Mouse (Mus musculus) erythroblast, adult 5-6 weeks (primary cell): ENCODE data around the gene Dmkn. TPM values are rescaled to one million over a fixed set of nuclear protein-coding genes. Genes with fewer than 3 reads are reported as not detected.
"Not testable (repeated sequence)": the region's sequence is repeated elsewhere in the genome, so short reads cannot be mapped to it uniquely, and the experiment has no call there.

Source experiments
- ATAC-seq: replicated peaks from 2 replicates; pipeline ENCODE4 v1.8.0; 2016; ENCODE audit warnings: moderate number of reproducible peaks, mild to moderate bottlenecking, moderate TSS enrichment, inconsistent platforms; ENCODE audit not compliant: poor library complexity, low FRiP score, severe bottlenecking
- total RNA-seq, 2 experiments: library from RNA; stranded (forward) in 1 of 2; stranded (reverse) in 1 of 2; fragments of 150-400 nt in 1 of 2; fragments of 200-764, 138-1000 nt in 1 of 2; gene quantifications; 2 replicates each; pipeline versions ENCODE4 v1.2.3 to v1.2.4; 2015 to 2017; ENCODE audit warnings: low replicate concordance in 2 of 2

Gene Dmkn
- total RNA-seq, 2 experiments from 2014 or later, result 5.3 to 29.0 TPM

DNA sequence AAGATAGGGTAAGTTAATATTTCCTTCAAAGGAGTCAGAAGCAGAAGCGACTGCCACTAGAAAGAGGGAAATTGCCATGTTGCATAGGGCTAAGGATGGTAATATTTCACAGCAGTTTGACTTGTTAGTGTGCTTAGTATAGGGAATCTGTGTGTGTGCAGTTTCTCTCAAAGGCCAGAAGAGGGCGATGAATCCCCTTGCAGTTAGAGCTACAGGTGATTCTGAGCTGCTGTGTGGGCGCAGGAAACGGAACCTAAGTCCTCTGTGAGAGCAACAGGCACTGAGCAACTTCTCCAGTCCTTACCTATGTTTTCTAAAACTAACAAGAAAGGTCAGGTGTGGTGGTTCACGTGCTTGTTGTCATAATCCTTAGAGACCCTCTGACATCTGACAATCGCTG lies 46.8 kb downstream of the Dmkn start:
- ATAC-seq, result no peak

DNA sequence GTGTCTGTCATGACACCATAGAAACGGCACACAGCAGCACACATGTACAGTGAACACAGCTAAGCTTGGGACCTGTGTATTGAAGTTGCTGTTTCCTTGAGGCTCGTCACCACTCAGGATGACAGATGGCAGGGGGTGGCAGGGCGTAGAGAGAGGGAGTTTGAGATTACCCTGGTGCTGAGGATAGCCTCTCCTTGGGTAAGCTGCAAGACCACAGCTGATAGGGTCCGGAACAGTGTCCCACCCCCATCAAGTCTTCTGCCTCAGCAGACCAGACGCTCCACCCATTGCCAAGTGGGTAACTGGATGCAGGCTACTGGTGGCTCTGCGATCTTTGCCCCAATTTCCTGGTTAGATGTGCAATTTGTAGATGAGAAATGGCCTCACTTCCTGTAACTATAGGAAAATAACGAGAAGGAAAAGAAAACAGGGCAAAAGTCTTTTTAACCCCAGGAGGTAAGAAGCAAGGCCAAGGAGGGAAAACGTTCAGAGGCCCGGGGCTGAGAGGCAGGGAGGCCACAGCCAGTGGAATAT lies 48.3 kb downstream of the Dmkn start:
- no peak for ATAC-seq

DNA sequence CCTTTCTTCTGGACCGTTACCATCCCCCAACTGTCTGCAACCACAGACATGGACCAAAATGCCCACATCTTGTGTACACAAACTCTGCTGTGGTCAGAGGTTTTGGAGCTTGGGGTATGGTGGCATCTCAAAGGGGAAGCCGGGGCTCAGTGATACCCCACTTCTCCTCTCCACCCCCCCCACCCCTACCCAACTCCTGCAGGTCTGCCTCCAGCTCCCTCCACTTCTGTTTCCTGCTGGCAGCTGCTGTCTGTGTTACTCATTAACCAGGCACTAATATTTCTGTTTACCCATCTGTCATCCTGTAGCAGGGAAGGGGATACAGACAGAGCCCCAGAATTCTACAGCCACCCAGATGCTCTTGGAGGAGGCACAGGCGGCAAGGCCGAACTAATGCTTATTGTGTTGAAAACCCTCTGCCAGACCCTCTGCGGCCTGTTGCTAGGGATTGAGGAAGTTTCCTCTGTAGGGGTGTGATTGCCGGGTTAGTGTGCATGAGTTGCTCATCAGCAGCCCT lies 48.8 kb downstream of the Dmkn start:
- ATAC-seq, result no peak

DNA sequence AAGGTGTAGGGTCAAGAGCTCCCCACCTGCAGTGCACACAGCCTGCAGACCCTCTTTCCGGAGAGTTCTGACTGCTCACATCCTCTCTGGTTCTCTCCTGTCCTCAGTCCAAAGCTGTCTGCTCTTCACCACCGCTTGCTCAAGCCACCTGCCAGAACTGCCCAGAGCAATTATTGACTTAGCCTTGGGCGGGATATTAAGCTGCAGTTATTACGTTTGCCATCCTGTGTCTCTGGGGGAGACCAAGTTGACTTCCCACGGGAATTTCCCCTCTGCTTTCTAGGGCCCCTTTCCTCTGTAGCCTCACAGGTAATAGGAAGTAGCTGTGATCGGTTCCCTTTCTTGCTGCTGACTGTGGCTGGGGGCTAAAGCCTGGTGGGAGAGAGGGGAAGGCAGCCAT lies 56.6 kb downstream of the Dmkn start:
- ATAC-seq, result no peak

DNA sequence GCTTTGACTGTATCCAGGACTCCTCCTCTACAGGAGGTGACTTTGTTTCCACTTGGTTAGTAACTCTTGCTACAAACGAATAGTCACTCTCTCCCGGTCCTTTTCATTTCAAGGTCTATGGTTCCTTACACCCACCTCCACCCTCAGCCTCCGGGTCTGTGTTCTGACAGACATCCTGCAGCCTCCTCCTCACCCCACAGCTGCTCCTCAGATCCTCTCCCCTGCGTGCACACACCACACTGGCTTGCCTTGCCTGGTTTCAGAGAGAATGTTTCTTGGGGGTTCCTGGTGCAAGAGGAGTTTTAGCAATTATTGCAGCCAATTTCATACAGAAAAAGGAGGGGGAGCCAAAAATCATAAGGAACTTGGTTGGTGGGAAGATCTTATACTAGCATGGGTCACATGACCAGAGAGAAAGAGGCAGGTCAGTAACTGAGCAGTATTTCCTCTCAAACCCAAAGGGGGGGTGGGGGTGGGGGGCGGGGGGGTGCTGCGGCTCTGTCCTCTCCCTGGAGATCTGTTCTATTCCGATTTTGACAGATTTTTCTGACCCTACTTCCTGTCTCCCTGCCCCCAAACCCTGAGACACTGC lies 57.4 kb downstream of the Dmkn start:
- ATAC-seq, result no peak

DNA sequence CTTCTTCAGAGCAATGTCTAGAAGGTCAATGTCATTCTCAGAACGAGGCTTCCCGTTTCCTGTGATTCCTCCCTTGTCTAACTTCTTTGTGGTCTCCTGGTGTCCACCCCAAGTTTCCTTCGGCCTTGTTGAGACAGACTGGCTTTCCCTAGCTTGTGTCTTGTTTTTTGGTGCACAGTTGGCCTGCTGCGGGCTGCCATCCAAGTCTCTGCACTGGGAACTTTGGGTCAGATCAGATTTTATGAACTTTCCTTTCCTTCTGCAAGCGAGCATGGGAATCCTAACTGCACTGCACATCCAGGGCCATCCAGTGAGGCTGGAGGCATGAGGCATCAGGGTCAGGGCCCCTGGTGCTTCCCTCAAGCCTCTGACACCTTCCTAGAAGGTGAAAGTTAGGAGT lies 58.0 kb downstream of the Dmkn start:
- ATAC-seq, result no peak

DNA sequence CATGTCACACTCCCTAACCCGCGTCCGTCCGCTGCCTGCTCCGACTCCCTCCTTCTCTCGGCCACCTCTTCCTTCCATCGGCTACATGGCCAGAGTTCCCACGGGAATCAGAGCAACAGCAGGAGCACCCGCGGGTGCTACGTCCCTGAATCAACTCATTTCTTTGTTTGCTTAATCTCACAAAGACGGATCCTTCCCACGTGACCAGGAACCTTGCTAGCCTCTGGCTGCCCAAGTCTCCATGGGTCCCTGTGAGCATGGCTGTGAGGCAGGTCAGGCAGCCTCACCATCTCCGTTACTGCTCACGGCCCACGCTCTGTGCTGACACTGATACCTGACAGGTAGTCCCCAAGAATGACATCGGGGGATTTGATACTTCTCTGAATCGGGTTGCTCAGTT lies 60.1 kb downstream of the Dmkn start, which contains the start of gene Ffar2:
TSS of gene Ffar2 (minus strand) at position 101 of the 400 bp plus-strand sequence.
- no peak for ATAC-seq

DNA sequence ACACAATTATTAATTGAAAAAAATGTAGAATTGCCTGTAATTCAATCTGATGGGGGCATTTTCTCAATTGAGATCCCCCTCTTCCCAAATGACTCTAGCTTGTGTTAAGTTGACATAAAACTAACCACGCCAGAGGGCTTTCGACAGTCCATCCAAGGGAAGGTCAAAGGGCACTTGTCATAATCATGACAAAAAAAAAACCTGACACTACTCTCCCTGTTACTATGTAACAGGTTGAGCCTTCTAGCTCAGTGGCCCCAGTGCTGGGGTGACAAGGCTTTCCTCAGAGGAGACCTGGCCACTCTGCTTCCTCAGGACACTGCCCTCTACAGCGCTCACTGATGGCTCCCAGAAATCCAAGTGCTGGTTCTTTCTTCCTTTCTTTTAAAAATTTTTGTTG lies 60.8 kb downstream of the Dmkn start:
- no peak for ATAC-seq

DNA sequence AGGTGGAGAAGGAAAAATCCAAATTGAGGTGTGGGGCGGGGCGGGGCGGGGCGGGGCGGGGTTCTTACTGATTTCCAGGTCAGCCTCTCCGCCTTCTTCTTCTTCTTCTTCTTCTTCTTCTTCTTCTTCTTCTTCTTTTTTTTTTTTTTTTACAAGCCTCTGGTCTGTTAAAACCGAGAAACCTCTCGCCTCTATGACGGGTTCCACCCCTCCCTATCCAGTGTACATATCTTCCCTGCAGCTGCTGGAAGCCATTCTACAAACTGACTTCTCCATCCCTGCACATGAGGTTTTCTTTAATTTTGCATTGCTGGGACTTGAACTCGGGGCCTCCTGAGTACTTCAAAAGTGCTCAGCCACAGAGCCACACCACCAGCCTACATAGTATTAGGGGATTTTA lies 63.1 kb downstream of the Dmkn start:
- no peak for ATAC-seq

DNA sequence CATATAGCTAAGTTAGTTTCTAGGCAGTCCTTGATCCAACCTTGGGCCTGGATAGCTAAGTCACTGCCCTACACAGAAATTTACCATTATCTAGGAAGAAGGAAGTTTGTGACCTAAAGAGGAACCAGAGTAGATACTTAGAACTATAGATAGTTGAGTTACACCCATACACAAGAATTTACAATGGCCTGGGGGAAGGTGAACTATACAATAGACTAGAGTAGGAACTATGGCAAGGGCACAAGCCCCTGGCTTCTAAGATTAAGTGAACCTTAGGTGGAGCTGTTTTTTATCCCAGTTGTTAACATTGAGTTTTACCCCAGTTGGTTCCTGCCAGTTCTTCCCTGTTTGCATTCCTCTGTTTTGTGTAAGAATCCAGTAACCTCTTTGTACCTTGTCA lies 65.3 kb downstream of the Dmkn start:
- not testable (repeated sequence) for ATAC-seq

DNA sequence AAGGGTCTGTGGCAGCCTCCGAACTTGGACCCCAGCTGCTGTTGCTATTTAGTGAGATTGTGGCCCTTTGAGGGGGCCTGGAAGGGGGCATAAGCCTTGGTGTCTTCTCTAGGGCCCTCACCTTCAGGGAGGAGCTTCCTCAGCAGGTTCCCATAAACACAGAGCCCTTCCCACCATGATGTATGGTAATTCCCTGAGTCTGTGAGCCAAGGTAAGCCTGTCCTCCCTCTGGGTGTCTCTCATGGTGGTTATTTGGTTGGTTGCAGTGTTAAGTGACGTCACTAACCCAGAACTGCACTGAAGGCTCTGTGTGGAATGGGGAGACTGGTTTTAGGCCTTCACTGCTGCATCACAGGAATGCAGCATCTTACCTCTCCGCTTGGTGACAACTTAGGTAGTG lies 65.9 kb downstream of the Dmkn start:
- no peak for ATAC-seq

Other genes with a start within 250 kb of the Dmkn start
Only the 30 nearest of the 32 such genes appear.
- 0.38 and 2.1 TPM in 2 replicates for gene Proser3, start 211.5 kb upstream of the Dmkn start, total RNA-seq (2015; ENCODE audit: low replicate concordance)
- gene Proser3, start 211.5 kb upstream of the Dmkn start, total RNA-seq (2017; ENCODE audit: low replicate concordance), result 0.77 and 4.6 TPM in 2 replicates
- 48.0 and 55.0 TPM in 2 replicates for gene Lin37, start 203.9 kb upstream of the Dmkn start, total RNA-seq (2015; ENCODE audit: low replicate concordance)
- 7.8 and 8.9 TPM in 2 replicates for gene Lin37, start 203.9 kb upstream of the Dmkn start, total RNA-seq (2017; ENCODE audit: low replicate concordance)
- 3.5 and 30.1 TPM in 2 replicates for gene U2af1l4, start 200.5 kb upstream of the Dmkn start, total RNA-seq (2015; ENCODE audit: low replicate concordance)
- gene U2af1l4, start 200.5 kb upstream of the Dmkn start, total RNA-seq (2017; ENCODE audit: low replicate concordance), result 30.0 and 39.4 TPM in 2 replicates
- 1.3 and 4.8 TPM in 2 replicates for gene Gm49396, start 200.4 kb upstream of the Dmkn start, total RNA-seq (2015; ENCODE audit: low replicate concordance)
- 5.2 and 6.6 TPM in 2 replicates for gene Gm49396, start 200.4 kb upstream of the Dmkn start, total RNA-seq (2017; ENCODE audit: low replicate concordance)
- 73.4 and 88.8 TPM in 2 replicates for gene Psenen, start 200.1 kb upstream of the Dmkn start, total RNA-seq (2015; ENCODE audit: low replicate concordance)
- gene Psenen, start 200.1 kb upstream of the Dmkn start, total RNA-seq (2017; ENCODE audit: low replicate concordance), result 41.4 and 69.3 TPM in 2 replicates
- gene Igflr1, start 198.3 kb upstream of the Dmkn start, total RNA-seq (2015; ENCODE audit: low replicate concordance), result 4.0 and 7.3 TPM in 2 replicates
- gene Igflr1, start 198.3 kb upstream of the Dmkn start, total RNA-seq (2017; ENCODE audit: low replicate concordance), result not detected in 2 replicates
- 31.1 and 35.0 TPM in 2 replicates for gene Kmt2b, start 175.0 kb upstream of the Dmkn start, total RNA-seq (2015; ENCODE audit: low replicate concordance)
- gene Kmt2b, start 175.0 kb upstream of the Dmkn start, total RNA-seq (2017; ENCODE audit: low replicate concordance), result 14.9 and 21.2 TPM in 2 replicates
- gene Zbtb32, start 164.8 kb upstream of the Dmkn start, total RNA-seq (2015; ENCODE audit: low replicate concordance), result not detected in 2 replicates
- gene Zbtb32, start 164.8 kb upstream of the Dmkn start, total RNA-seq (2017; ENCODE audit: low replicate concordance), result not detected in 2 replicates
- not detected in 2 replicates for gene Upk1a, start 150.9 kb upstream of the Dmkn start, total RNA-seq (2015; ENCODE audit: low replicate concordance)
- not detected in 2 replicates for gene Upk1a, start 150.9 kb upstream of the Dmkn start, total RNA-seq (2017; ENCODE audit: low replicate concordance)
- 74.4 and 173 TPM in 2 replicates for gene Cox6b1, start 137.6 kb upstream of the Dmkn start, total RNA-seq (2015; ENCODE audit: low replicate concordance)
- gene Cox6b1, start 137.6 kb upstream of the Dmkn start, total RNA-seq (2017; ENCODE audit: low replicate concordance), result 135 and 145 TPM in 2 replicates
- not detected in 2 replicates for gene Etv2, start 127.9 kb upstream of the Dmkn start, total RNA-seq (2015; ENCODE audit: low replicate concordance)
- not detected in 2 replicates for gene Etv2, start 127.9 kb upstream of the Dmkn start, total RNA-seq (2017; ENCODE audit: low replicate concordance)
- 12.3 and 22.5 TPM in 2 replicates for gene Rbm42, start 113.4 kb upstream of the Dmkn start, total RNA-seq (2015; ENCODE audit: low replicate concordance)
- 14.0 and 15.1 TPM in 2 replicates for gene Rbm42, start 113.4 kb upstream of the Dmkn start, total RNA-seq (2017; ENCODE audit: low replicate concordance)
- gene Haus5, start 98.8 kb upstream of the Dmkn start, total RNA-seq (2015; ENCODE audit: low replicate concordance), result 1.5 and 9.2 TPM in 2 replicates
- 10.5 and 13.7 TPM in 2 replicates for gene Haus5, start 98.8 kb upstream of the Dmkn start, total RNA-seq (2017; ENCODE audit: low replicate concordance)
- gene Pmis2, start 92.2 kb upstream of the Dmkn start, total RNA-seq (2015; ENCODE audit: low replicate concordance), result not detected in 2 replicates
- not detected in 2 replicates for gene Pmis2, start 92.2 kb upstream of the Dmkn start, total RNA-seq (2017; ENCODE audit: low replicate concordance)
- gene 2200002J24Rik, start 64.8 kb upstream of the Dmkn start, total RNA-seq (2015; ENCODE audit: low replicate concordance), result not detected in 2 replicates
- not detected in 2 replicates for gene 2200002J24Rik, start 64.8 kb upstream of the Dmkn start, total RNA-seq (2017; ENCODE audit: low replicate concordance)
- gene Atp4a, start 51.5 kb upstream of the Dmkn start, total RNA-seq (2015; ENCODE audit: low replicate concordance), result not detected in 2 replicates
- 0.14 and 0.68 TPM in 2 replicates for gene Atp4a, start 51.5 kb upstream of the Dmkn start, total RNA-seq (2017; ENCODE audit: low replicate concordance)
- gene Tmem147, start 34.2 kb upstream of the Dmkn start, total RNA-seq (2015; ENCODE audit: low replicate concordance), result 28.4 and 42.4 TPM in 2 replicates
- gene Tmem147, start 34.2 kb upstream of the Dmkn start, total RNA-seq (2017; ENCODE audit: low replicate concordance), result 9.4 and 12.8 TPM in 2 replicates
- not detected in 2 replicates for gene Gapdhs, start 20.1 kb upstream of the Dmkn start, total RNA-seq (2015; ENCODE audit: low replicate concordance)
- gene Gapdhs, start 20.1 kb upstream of the Dmkn start, total RNA-seq (2017; ENCODE audit: low replicate concordance), result not detected in 2 replicates
- not detected in 2 replicates for gene Sbsn, start 12.3 kb upstream of the Dmkn start, total RNA-seq (2015; ENCODE audit: low replicate concordance)
- gene Sbsn, start 12.3 kb upstream of the Dmkn start, total RNA-seq (2017; ENCODE audit: low replicate concordance), result not detected in 2 replicates
- not detected in 2 replicates for gene Krtdap, start 24.1 kb downstream of the Dmkn start, total RNA-seq (2015; ENCODE audit: low replicate concordance)
- not detected in 2 replicates for gene Krtdap, start 24.1 kb downstream of the Dmkn start, total RNA-seq (2017; ENCODE audit: low replicate concordance)
- 8.1 and 11.1 TPM in 2 replicates for gene Ffar2, start 60.0 kb downstream of the Dmkn start, total RNA-seq (2015; ENCODE audit: low replicate concordance)
- 10.6 and 12.3 TPM in 2 replicates for gene Ffar2, start 60.0 kb downstream of the Dmkn start, total RNA-seq (2017; ENCODE audit: low replicate concordance)
- not detected in 2 replicates for gene Ffar3, start 92.4 kb downstream of the Dmkn start, total RNA-seq (2015; ENCODE audit: low replicate concordance)
- not detected in 2 replicates for gene Ffar3, start 92.4 kb downstream of the Dmkn start, total RNA-seq (2017; ENCODE audit: low replicate concordance)
- gene Ffar1, start 97.8 kb downstream of the Dmkn start, total RNA-seq (2015; ENCODE audit: low replicate concordance), result not detected in 2 replicates
- gene Ffar1, start 97.8 kb downstream of the Dmkn start, total RNA-seq (2017; ENCODE audit: low replicate concordance), result not detected in 2 replicates
- gene Cd22, start 116.6 kb downstream of the Dmkn start, total RNA-seq (2015; ENCODE audit: low replicate concordance), result 1.0 and 19.6 TPM in 2 replicates
- gene Cd22, start 116.6 kb downstream of the Dmkn start, total RNA-seq (2017; ENCODE audit: low replicate concordance), result 0.42 TPM in 1 of 2 replicates, not detected in the other
- not detected in 2 replicates for gene Mag, start 151.1 kb downstream of the Dmkn start, total RNA-seq (2015; ENCODE audit: low replicate concordance)
- gene Mag, start 151.1 kb downstream of the Dmkn start, total RNA-seq (2017; ENCODE audit: low replicate concordance), result 0.70 TPM in 1 of 2 replicates, not detected in the other
- gene Hamp2, start 160.9 kb downstream of the Dmkn start, total RNA-seq (2015; ENCODE audit: low replicate concordance), result not detected in 2 replicates
- gene Hamp2, start 160.9 kb downstream of the Dmkn start, total RNA-seq (2017; ENCODE audit: low replicate concordance), result not detected in 2 replicates
- not detected in 2 replicates for gene Hamp, start 180.3 kb downstream of the Dmkn start, total RNA-seq (2015; ENCODE audit: low replicate concordance)
- not detected in 2 replicates for gene Hamp, start 180.3 kb downstream of the Dmkn start, total RNA-seq (2017; ENCODE audit: low replicate concordance)
- 36.5 and 39.3 TPM in 2 replicates for gene Usf2, start 193.0 kb downstream of the Dmkn start, total RNA-seq (2015; ENCODE audit: low replicate concordance)
- gene Usf2, start 193.0 kb downstream of the Dmkn start, total RNA-seq (2017; ENCODE audit: low replicate concordance), result 47.0 and 47.3 TPM in 2 replicates
- 2.9 TPM in 1 of 2 replicates, not detected in the other for gene Lsr, start 209.7 kb downstream of the Dmkn start, total RNA-seq (2015; ENCODE audit: low replicate concordance)
- gene Lsr, start 209.7 kb downstream of the Dmkn start, total RNA-seq (2017; ENCODE audit: low replicate concordance), result 0.70 and 0.77 TPM in 2 replicates
- not detected in 2 replicates for gene Fam187b, start 210.0 kb downstream of the Dmkn start, total RNA-seq (2015; ENCODE audit: low replicate concordance)
- not detected in 2 replicates for gene Fam187b, start 210.0 kb downstream of the Dmkn start, total RNA-seq (2017; ENCODE audit: low replicate concordance)